Mouse (Mus musculus) hindbrain, embryonic 15.5 days (tissue): ENCODE results near the gene Insig1. TPM values are rescaled to one million over a fixed set of nuclear protein-coding genes. Genes with fewer than 3 reads are reported as not detected.

Source experiments
- ATAC-seq: fragments of 200-750 bp; cut with Nextera tagmentation; 2 replicates; pipeline ENCODE4 v1.8.0; 2017; ENCODE audit warnings: low read depth, moderate number of reproducible peaks, moderate TSS enrichment; ENCODE audit not compliant: low FRiP score
- H3K27ac ChIP-seq: fragments of 300-500 bp; sonication (generic); replicated peaks from 2 replicates; pipeline ENCODE4 v1.5.1; 2015; ENCODE audit warnings: mild to moderate bottlenecking, inconsistent platforms
- H3K27me3 ChIP-seq: fragments of 300-500 bp; sonication (generic); 2 replicates; pipeline ENCODE4 v1.6.1; 2015; ENCODE audit warnings: control low read depth, inconsistent platforms
- H3K36me3 ChIP-seq: fragments of 300-500 bp; sonication (generic); 2 replicates; pipeline ENCODE4 v1.6.1; 2015; ENCODE audit warnings: control low read depth, inconsistent platforms
- H3K4me1 ChIP-seq: fragments of 300-500 bp; sonication (generic); replicated peaks from 2 replicates; pipeline ENCODE4 v1.6.1; 2015; ENCODE audit warnings: control low read depth, inconsistent platforms
- H3K4me2 ChIP-seq: fragments of 300-500 bp; sonication (generic); 2 replicates; pipeline ENCODE4 v1.6.1; 2015; ENCODE audit warnings: moderate library complexity, mild to moderate bottlenecking, inconsistent platforms
- H3K4me3 ChIP-seq: fragments of 300-500 bp; sonication (generic); 2 replicates; pipeline ENCODE4 v1.5.1; 2015; ENCODE audit warnings: mild to moderate bottlenecking, inconsistent platforms
- H3K9ac ChIP-seq: fragments of 300-500 bp; sonication (generic); 2 replicates; pipeline ENCODE4 v1.6.1; 2015; ENCODE audit warnings: inconsistent platforms
- H3K9me3 ChIP-seq: fragments of 300-500 bp; sonication (generic); 2 replicates; pipeline ENCODE4 v1.6.1; 2016; ENCODE audit warnings: control low read depth, inconsistent platforms
- WGBS: fragments of 180-500 bp; shearing (Covaris S2); methylation state at CpG from one replicate; pipeline ENCODE4 v1.1.7; 2015; 5-methylcytosine and 5-hydroxymethylcytosine counted together
- polyA plus RNA-seq: library from polyadenylated mRNA; unstranded; fragments of >200 nt; fragmentation: Nextera tagmentation; extraction: Ambion mirVana; gene quantifications from 2 replicates; pipeline ENCODE4 v1.2.1, GENCODE M21; 2015

The Insig1 gene
- 80.5 and 83.3 TPM in 2 replicates for polyA plus RNA-seq

DNA sequence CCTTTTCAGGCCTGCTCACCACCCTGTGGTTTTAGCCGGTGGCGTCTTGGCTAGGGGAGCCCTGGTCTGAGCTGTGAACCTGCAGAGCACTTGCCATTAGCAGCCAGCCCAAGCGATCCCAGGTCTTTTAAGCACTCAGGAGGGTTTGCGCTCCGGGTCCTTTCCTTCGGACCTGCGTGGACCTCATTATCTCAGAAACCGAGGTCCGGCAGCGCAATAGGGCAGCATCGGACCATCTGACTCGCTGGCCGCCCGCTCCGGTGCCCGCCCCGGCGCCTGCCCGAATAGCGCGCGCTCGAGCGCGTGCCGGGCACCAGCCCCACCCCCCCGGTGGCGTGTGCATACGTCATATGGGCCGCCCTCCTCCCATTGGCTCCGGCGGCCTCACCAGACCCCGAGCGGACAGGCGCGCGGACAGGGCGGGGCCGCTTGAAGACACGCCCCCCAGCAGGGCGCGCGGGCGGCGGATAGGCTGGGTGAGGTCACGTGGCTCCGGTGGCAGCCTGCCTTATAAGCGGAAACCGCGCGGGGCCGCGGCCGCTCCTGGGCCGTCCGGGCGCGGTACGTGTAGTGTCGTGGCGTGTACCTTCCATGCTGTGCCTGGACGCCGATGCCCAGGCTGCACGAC lies at the start of gene Insig1:
TSS of gene Insig1 (plus strand) at position 536 of the 628 bp plus-strand sequence.
- Histone ChIP-seq H3K27me3 (no peaks in the 10 kb centered on the region), H3K4me1 (peaks cover 43% of the 10 kb centered on the region), H3K4me3 (peak within 1 kb of the TSS; percentile 84), H3K9ac (peak within 1 kb of the TSS; percentile 88), H3K4me2 (peak within 1 kb of the TSS; percentile 97), H3K36me3 (peaks cover 25% of the 10 kb centered on the region), H3K9me3 (no peaks in the 10 kb centered on the region), H3K27ac (peak within 1 kb of the TSS; percentile 99)
- ATAC-seq, result peak; percentile 96
- under 1% methylated on average over 63 of the region's 64 CpGs for WGBS

DNA sequence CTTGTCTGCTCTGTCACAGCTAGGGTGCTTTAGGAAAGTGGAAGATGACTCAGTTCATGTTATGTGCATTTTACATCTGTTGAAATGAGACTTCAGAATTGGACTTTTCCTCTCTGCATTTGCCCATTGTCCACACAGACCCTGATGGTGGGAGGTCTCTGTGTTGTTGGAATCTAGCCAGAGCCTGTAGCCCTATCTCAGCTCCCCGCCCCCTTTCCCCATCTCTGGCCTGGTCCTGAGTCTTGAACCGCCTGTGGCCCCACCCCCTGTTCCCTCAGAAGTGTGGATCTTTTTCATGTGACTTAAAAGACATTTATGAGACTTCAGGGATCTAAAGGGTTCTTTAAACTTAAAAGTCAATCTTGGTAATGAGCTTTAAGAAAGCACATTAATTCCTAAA lies 47.7 kb upstream of the Insig1 start:
- ATAC-seq, result no peak
- WGBS, result 55% methylated on average over 2 of the region's 2 CpGs
- Histone ChIP-seq H3K36me3 (no peaks in the 10 kb centered on the region), H3K4me1 (no peaks in the 10 kb centered on the region), H3K4me2 (no peak overlapping the region), H3K9ac (no peak overlapping the region), H3K27ac (no peak overlapping the region), H3K9me3 (no peaks in the 10 kb centered on the region), H3K4me3 (no peak overlapping the region), H3K27me3 (no peaks in the 10 kb centered on the region)

DNA sequence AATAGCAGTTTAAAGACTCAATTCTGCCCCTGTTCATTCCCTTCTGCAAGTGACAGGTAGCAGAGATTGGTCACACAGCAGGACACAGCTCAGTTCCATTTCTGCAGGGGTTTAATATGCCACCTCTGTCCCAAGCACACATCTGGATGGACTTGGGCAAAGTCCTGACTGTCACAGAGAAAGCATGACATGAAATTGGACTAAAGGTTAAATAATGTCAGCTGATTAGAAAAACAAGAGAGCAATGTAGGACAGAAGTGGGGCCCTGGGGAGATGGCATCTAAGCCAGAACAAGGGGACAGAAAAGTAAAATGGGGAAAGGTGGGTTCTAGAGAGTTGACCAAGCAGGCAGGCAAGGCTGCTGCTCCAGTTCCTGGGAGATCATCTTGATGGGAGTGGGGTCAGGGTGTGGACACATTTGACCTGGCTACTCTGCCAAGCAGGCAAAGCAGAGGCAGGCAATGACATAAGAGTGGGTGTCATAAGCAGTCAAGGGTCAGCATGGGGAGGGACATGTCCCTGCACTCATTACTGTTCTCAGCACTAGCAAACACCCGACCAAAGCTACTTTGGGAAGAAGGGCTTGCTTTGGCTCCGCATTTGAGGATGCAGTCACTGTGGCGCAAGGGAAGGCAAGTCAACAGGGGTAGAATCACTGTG lies 39.5 kb upstream of the Insig1 start:
- Histone ChIP-seq H3K27ac (no peak overlapping the region), H3K9ac (no peak overlapping the region), H3K4me3 (no peak overlapping the region), H3K36me3 (no peaks in the 10 kb centered on the region), H3K4me1 (no peaks in the 10 kb centered on the region), H3K27me3 (no peaks in the 10 kb centered on the region), H3K9me3 (no peaks in the 10 kb centered on the region), H3K4me2 (no peak overlapping the region)
- ATAC-seq, result no peak
- WGBS, result 83% methylated on average over 3 of the region's 3 CpGs

DNA sequence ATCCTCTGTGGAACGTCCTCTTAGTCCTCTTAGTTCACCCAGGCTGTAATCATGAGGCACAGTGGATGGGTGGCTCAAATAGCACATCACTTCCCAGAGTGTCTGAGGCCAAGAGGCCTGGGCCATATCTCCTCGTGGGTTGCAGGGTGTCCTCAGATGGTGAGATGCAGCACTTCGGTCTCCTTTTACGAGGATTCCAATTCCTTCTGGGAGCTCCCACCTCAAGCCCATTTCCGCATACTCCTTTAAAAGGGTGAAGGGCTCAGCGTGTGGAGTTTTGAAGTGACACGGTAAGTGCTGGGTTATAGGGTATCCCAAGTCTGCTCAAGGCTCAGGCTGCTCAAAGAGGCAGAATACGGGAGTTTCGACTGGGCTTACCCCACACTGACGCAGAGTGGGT lies 38.3 kb upstream of the Insig1 start:
- Histone ChIP-seq H3K4me2 (no peak overlapping the region), H3K27me3 (no peaks in the 10 kb centered on the region), H3K9ac (no peak overlapping the region), H3K36me3 (no peaks in the 10 kb centered on the region), H3K27ac (no peak overlapping the region), H3K4me3 (no peak overlapping the region), H3K9me3 (no peaks in the 10 kb centered on the region), H3K4me1 (no peaks in the 10 kb centered on the region)
- ATAC-seq, result no peak
- WGBS, result 93% methylated on average over 10 of the region's 10 CpGs

DNA sequence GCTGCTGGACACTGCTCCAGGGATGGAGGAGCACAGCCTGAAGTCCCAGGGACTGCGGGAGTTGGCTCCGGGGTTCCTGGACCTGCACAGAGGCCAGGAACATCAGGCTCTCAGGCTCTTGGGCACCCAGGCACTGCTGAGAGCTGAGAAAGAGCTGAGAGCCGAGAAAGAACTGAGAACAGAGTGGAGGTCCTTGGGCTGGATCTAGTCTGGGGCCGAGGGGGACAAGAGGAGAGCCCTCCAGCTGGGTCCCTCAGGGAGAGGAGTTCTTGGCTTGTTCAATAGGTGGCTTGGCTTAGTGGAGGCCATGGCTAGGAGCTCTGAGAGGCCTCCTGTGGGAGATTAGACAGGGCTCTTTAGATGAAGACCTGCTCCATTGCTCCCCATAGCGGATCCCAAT lies 37.9 kb upstream of the Insig1 start:
- no peak for ATAC-seq
- Histone ChIP-seq H3K9me3 (no peaks in the 10 kb centered on the region), H3K4me1 (no peaks in the 10 kb centered on the region), H3K4me2 (no peak overlapping the region), H3K4me3 (no peak overlapping the region), H3K27me3 (no peaks in the 10 kb centered on the region), H3K9ac (no peak overlapping the region), H3K36me3 (no peaks in the 10 kb centered on the region), H3K27ac (no peak overlapping the region)
- 91% methylated on average over 5 of the region's 5 CpGs for WGBS

DNA sequence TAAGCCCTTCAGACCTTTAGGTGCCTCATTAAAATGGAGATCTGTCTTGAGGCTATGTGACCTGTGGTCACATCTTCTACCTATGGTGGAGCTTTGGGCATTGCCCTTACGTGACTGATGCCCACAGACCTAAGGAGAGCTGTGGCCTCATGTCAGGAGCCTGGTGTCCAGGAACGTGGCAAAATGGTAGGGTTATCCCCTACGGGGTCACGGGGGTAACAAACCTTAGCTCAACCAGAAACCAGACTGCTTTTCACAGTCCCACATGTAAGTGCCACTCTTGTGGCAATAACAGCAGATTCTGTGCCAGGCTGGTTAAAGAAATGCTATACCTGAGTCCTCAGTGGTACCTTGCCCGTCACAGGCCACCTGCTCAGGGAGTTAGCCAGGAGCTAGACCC lies 37.3 kb upstream of the Insig1 start:
- Histone ChIP-seq H3K27me3 (no peaks in the 10 kb centered on the region), H3K4me2 (no peak overlapping the region), H3K9ac (no peak overlapping the region), H3K36me3 (no peaks in the 10 kb centered on the region), H3K4me3 (no peak overlapping the region), H3K4me1 (no peaks in the 10 kb centered on the region), H3K27ac (no peak overlapping the region), H3K9me3 (no peaks in the 10 kb centered on the region)
- ATAC-seq, result no peak
- WGBS, result 89% methylated on average over 5 of the region's 5 CpGs

DNA sequence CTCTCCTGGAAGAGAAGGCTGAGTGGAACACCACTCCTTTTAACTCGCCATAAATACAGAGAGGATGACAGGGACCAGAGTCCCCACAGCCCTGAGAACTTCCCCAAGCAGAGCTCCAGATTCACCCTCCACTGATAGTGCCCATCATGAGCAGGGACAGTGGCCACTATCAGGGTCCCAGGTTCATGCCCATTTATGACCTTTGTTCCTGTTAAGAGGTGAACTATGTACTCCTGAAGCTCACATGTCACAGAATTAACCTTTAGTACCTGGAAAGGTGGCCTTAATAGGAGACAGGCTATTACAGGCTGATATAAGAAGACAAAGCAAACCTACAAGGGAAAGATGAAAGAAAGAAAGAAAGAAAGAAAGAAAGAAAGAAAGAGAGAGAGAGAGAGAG lies 35.2 kb upstream of the Insig1 start:
- Histone ChIP-seq H3K27me3 (no peaks in the 10 kb centered on the region), H3K4me3 (no peak overlapping the region), H3K9ac (no peak overlapping the region), H3K4me2 (no peak overlapping the region), H3K4me1 (no peaks in the 10 kb centered on the region), H3K36me3 (no peaks in the 10 kb centered on the region), H3K9me3 (no peaks in the 10 kb centered on the region), H3K27ac (no peak overlapping the region)
- WGBS, result 96% methylated on average over 1 of the region's 1 CpGs
- no peak for ATAC-seq

DNA sequence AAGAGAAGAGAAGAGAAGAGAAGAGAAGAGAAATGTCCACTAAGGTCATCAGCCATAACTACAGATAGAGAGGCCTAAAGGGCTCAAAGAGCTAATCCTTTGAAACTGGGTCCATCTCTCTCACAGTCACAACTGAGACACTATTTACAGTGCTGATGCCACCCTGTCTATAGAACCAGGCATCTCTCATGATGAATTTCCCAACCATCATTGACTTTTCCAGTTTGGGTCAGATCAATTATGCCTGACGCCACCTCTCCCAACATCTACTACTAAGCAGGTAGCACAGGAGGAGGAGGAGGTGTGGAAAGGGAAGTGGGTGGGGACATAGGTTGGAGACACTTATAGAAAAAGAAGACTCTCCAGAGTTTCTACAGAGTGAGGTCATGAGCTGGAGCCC lies 34.6 kb upstream of the Insig1 start:
- H3K27ac ChIP-seq, result no peak overlapping the region
- ATAC-seq, result no peak
- no peak overlapping the region for H3K4me3 ChIP-seq
- no peaks in the 10 kb centered on the region for H3K36me3 ChIP-seq
- H3K27me3 ChIP-seq, result no peaks in the 10 kb centered on the region
- H3K4me1 ChIP-seq, result no peaks in the 10 kb centered on the region
- H3K4me2 ChIP-seq, result no peak overlapping the region
- no peaks in the 10 kb centered on the region for H3K9me3 ChIP-seq
- H3K9ac ChIP-seq, result no peak overlapping the region
- WGBS, result 90% methylated on average over 1 of the region's 1 CpGs

DNA sequence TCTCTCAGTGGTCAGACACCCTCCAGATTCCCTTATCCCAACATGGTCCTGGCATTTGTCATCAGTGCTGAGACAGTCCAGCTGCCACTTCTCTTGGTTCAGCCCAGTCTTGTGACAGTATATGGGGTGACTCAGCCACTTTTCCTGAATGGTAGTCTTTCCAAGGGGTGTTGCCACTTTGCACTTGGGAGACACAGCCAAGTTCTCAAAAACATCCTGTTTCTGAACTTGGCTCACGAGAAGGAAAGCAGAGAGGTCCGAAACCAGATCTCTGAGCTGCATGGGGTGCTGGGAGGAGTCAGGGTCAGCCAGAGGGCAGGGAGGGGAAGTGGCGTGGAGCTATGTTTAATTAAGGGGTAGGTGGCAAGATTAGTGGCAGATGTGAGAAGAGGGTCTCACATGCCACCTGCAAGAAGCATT lies 34.0 kb upstream of the Insig1 start:
- Histone ChIP-seq H3K27ac (no peak overlapping the region), H3K4me1 (no peaks in the 10 kb centered on the region), H3K4me2 (no peak overlapping the region), H3K36me3 (no peaks in the 10 kb centered on the region), H3K9me3 (no peaks in the 10 kb centered on the region), H3K4me3 (no peak overlapping the region), H3K9ac (no peak overlapping the region), H3K27me3 (no peaks in the 10 kb centered on the region)
- no peak for ATAC-seq
- WGBS, result 41% methylated on average over 3 of the region's 3 CpGs

DNA sequence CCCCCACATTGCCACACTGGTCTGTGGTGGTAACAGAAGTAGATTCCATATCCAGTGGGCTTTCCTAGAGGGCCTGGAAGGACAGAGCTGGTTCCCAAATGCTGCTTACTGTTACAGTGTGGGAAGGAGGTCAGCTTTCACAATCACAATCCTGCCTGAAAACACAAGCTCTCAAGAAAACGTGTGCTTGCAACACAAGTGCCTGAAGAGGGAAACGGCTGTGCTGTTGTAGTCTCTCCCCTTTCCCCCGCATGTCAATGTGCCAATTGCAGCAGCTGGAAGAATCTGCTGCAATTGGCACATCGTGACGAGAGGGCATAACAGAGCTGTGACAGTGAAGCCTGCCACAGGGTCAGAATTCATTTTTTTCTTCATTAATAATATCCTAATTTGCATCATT lies 33.5 kb upstream of the Insig1 start:
- no peaks in the 10 kb centered on the region for H3K9me3 ChIP-seq
- H3K4me2 ChIP-seq, result no peak overlapping the region
- ATAC-seq, result no peak
- no peak overlapping the region for H3K4me3 ChIP-seq
- no peaks in the 10 kb centered on the region for H3K4me1 ChIP-seq
- no peaks in the 10 kb centered on the region for H3K27me3 ChIP-seq
- WGBS, result 37% methylated on average over 5 of the region's 5 CpGs
- H3K36me3 ChIP-seq, result no peaks in the 10 kb centered on the region
- H3K9ac ChIP-seq, result no peak overlapping the region
- no peak overlapping the region for H3K27ac ChIP-seq

DNA sequence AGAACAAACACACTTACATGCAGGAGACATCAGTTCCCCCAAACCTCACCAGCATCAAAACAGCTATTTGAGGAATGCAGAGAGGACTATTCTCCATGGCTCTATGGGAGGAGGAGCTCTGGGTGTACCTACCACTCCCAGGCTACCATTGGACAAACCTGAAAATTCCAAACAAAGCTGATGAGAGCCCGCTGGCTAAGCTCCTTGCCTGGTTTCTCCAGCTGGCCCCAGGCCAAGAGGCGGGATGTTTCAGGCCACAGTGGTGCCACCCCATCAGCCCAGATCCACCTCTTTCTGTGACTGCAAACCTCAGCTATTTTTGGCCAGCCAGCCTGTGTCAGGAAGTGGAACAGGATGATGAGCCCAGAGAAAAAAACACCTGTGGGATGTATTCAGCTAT lies 33.0 kb upstream of the Insig1 start:
- H3K4me1 ChIP-seq, result no peaks in the 10 kb centered on the region
- 22% methylated on average over 2 of the region's 2 CpGs for WGBS
- no peak overlapping the region for H3K27ac ChIP-seq
- H3K36me3 ChIP-seq, result no peaks in the 10 kb centered on the region
- H3K9ac ChIP-seq, result no peak overlapping the region
- no peak overlapping the region for H3K4me3 ChIP-seq
- no peaks in the 10 kb centered on the region for H3K9me3 ChIP-seq
- no peaks in the 10 kb centered on the region for H3K27me3 ChIP-seq
- no peak overlapping the region for H3K4me2 ChIP-seq
- ATAC-seq, result no peak

DNA sequence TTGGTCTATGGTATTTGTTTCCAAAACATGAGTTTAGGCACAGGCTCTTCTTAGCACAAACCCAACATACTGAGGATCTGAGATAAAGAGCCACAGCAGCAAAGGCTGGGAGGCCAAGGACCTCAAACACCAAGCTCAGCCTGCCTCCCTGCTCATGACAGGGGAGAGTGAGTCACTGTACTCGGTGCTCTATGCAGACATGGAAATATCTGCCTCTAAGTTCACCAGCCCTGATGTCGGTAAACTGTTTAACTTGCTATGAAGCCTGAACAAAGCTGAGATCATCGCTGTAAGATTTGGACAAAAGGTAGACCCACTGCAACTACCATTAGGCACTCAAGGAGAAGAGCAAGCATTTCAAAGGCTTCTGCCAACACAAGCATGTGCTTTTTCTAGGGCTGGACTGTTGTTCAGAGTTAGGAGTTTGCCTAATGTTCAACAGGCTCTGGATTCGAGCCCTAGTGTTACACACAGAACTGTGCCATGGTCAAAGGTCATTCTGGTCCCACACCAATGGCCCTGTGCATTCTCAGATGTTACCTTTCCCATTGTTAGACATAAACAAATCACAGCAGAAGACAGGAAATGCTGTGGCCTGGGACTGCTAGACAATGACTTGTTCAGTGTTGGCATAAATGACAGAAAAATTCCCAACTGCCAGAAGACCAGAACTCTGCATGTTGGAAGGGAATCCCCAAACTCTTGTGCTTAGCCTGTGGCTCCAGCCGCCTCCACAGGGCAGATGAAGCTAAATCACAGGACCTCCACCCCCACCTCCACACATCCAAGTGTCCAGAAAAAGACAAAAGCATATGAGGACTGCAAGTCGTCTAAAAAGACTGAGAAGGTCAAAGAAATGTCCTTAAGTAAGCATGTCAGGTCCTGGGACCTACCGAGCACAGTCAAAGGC lies 31.2 kb upstream of the Insig1 start:
- Histone ChIP-seq H3K36me3 (no peaks in the 10 kb centered on the region), H3K9ac (no peak overlapping the region), H3K4me1 (no peaks in the 10 kb centered on the region), H3K27me3 (no peaks in the 10 kb centered on the region), H3K4me3 (no peak overlapping the region), H3K27ac (no peak overlapping the region), H3K4me2 (no peak overlapping the region), H3K9me3 (no peaks in the 10 kb centered on the region)
- ATAC-seq, result no peak
- WGBS, result 80% methylated on average over 7 of the region's 7 CpGs
